Mouse (Mus musculus): ENCODE results near the gene Gbp6.
"Not testable (repeated sequence)": the region's sequence is repeated elsewhere in the genome, so short reads cannot be mapped to it uniquely, and the experiment has no call there.

The Gbp6 gene

DNA sequence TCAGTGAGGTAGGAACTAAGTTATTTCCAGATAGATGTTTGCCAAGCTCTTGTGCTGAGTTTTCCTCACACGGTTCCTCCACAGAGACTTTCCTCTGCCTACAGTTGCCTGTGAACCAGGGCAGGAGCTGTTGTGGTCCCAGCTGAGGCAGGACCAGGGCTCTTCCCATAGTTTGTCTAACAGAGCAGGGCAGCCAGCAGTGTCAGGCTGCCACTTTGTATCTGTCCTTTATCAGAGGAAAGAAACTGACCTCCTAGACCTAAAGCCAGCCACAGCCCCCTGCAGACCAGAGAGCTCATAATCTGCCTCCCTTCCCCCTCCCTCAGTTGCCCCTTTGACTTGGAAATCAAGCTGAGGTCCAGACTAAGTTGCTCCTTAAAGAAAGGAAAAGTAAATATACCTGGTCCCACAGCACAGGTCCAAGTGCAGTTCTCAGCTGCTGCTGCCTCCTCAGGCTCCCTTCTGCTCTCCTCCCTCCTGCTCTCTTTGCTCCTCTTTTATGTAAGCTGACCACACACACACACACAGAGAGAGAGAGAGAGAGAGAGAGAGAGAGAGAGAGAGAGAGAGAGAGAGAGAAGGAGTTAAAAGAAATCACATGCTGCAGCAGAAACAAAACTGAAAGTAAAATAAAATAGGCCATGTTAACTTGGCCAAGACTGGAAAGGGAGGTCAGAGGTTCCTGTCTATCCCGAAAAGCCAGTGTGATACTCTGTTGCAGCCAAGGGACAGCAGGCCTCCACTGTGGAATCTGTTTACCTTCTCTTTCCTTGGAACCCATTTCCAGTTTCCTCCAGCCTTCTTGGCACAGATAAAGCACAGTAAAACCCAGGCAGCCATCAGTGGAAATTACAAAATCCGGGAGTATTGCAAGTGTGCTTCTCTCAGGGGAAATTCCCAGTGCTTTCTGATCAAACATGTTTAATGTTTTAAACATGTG lies at the start of gene Gbp6, which contains the start of gene Gm43302:
Gene Gbp6, minus strand, starts transcription at position 473 of the 940 bp plus-strand sequence.
Gene Gm43302, minus strand, starts transcription at position 470 of the 940 bp plus-strand sequence.
- DNase-seq: peak; percentile 46

DNA sequence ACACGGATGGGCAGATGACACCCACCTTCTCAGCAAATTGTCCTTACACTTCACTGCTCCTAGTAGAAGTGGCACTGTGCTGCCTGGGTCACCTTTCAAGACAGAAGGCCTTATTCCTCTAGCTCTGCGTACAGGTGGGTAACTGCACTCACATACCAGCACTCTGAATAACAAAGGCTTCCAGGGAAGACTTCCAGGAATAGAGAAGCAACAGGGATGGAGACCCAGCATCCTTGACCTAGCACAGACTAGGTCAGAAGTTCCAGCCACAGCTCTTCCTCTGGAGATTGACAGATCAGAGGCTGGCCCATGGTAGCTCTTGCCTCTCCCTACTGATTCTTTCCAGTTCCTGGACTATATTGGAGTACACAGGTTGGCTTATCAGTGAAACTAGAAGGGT lies 47.8 kb upstream of the Gbp6 start:
- no peak for DNase-seq

DNA sequence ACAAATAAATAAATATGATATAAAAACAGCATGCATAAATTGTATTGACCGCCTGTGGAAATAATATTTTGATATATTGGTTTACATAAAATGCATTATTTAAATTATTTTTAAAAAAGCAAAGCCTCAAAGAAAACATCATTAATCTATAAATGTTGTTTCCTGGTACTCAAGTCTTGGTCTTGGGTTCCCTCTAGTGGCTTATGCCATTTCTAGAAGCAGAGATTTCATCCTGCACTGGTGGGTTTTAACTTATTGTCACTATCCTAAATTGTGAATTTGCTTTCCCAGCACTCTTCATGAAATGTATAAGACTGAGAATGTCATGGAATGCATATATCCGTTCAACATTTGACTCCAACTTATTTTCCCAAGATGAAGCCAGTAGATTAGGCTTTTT lies 29.0 kb upstream of the Gbp6 start:
- DNase-seq: peak; percentile 36

DNA sequence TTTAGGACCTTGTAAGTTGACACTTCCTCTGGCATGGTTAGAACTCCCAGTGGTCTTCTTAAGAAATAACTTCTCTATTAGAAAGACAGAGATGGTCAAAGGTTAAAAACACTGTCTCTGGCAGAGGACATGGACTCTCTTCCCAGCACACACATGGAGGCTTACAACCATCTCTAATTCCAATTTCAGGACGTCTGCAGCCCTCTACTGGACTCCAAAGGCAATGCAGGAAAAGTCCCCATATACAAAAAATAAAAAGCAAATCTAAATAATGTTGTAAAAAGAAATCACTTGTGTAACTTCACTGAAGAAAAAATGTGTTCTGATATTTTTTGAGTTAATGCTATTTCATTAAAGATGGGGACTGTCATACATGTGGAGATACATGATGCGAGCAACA lies 17.4 kb upstream of the Gbp6 start:
- DNase-seq: no peak

DNA sequence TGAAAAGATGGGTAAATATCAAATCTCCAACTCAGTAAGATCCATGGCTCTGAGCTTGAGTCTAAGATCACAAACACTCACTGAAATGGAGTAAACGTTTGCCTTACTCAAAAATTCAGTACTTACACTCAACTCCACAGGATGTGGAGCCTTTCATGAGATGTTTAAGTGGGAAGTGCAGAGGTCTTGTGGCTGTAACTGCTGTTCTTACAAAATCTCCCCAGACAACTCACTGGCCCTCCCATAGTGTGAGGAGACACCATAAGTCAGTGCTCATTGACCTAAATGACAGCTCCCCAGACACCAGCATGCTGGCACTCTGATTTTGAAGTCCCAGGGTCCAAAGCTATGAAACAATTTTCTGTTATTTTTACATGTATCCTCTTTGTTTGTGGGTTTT lies 15.7 kb upstream of the Gbp6 start:
- not testable (repeated sequence) for DNase-seq

DNA sequence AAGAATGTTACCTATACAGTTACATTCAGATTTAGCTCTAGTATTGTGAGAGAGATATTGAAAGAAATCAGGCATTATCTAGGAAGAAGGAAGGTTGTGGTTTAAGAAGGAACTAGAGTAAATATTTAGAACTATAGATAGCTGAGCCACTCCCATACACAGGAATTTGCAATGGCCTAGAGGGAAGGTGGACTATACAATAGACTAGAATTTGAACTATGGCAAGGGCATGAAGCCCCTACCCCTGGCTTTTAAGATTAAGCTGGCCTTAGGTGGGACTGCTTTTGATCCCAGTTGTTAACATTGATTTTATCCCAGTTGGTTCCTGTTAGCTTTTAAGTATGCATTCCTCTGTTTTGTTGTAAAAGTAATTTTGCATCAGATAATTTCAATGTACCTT lies 13.4 kb upstream of the Gbp6 start:
- DNase-seq: not testable (repeated sequence)

DNA sequence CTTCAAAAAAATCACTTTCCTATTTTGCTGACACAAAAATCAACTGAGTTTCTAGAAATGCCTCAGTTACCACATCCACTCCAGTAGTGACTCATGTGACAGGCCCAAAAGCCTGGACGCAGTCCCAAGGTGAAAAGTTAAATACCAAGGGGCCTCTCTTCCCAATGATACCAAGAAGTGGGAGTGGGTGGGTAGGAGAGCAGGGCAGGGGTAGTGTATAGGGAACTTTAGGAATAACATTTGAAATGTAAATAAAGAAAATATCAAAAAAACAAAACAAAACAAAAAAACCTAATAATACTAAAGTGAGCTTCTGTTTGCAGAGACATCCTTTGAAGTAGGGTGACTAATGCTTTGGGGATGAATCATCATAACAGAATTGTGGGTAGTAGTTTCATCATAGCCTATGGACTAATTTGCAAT lies 12.7 kb upstream of the Gbp6 start:
- no peak for DNase-seq

DNA sequence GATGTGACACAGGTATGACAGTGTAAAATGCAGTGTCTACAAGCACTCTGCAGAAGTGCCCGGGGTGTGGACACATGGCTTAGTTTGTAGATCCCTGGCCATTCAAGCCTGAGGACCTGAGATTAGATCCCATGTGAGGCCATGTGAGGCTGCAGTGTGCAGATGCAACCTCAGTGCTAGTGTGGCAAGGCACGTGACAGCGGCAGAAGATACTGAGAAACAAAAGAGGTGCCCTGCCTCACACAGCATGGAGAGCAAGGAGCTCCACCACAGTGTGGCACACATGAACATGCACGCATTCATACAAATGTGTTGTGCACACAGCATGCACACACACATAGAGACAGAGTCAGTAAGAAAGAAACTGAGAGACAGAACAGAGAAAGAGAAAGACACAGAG lies 12.2 kb upstream of the Gbp6 start:
- DNase-seq: not testable (repeated sequence)

DNA sequence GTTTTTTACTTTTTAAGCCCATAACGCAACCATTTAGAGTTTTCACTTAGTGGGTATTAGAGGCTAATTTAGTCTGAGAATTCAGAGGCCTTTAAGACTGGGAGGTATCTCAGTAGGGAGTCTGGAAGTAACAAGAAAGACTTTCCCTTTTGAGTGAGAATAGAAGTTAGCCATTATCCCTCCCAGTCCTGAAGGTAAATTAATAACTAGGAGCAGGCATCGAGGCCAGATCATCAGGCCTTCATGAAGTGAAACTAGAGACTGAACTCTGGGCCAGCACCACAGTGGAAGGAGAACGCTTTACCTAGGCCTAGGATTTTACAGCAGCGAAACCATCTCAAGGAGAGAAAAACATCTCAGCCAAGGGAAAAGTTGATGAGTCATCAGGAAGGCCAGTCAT lies 8.5 kb upstream of the Gbp6 start:
- DNase-seq: peak; percentile 78

DNA sequence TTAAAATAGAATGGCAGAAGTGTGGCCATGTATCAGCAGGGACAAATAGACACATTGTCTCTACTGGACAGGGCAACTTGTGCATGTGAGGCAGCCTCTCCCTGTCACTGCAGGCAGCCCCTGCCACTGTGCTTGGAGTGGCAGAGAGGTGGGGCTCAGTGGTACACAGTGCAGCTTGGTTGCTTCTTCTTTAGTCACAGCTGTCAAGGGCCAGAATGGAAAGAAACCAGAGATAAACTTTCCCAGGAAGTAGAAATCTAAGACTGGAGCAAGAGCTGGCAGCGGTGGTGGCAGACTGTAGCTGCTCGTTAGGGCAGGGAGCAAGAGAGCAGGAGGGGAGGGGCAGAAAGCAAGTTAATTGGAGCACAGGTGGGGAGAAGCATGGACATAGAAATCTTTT lies 8.0 kb upstream of the Gbp6 start:
- peak; percentile 57 for DNase-seq

DNA sequence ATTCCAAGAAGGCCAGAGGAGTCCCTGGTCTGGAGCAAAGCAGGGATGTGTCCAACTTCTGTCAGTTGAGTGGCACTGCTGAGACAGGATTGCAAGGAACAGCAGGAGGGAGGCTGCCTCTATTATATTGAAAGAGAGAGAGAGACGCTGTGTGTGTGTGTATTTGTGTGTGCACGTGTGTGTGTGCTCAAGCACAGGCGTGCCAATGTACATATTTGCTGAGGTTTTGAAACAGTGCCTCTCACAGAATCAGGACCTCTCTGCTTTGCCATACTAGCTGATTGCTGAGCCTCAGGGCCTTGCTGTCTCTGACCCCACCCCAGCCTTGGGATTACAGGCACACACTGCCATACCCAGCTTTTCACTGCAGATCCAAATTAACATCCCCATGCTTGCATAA lies 2.2 kb upstream of the Gbp6 start:
- DNase-seq: no peak

DNA sequence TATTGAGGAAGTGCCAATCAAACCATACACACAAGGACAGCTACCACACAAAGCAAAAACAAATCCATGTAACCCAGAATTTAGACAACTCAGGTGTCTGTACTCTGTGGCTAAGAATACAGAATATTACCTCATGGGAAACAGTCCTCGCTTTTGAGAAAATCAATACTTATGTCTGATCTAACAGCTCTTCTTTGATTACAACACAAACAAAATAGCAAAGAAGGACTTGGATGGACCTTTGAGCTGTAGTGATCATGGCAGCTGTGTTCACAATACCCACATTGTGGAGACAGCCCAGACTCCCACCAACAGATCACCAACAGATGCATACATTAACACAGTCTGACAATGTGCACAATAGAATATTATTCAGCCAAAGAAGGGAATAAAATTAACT lies 1.0 kb downstream of the Gbp6 start:
- DNase-seq: no peak

DNA sequence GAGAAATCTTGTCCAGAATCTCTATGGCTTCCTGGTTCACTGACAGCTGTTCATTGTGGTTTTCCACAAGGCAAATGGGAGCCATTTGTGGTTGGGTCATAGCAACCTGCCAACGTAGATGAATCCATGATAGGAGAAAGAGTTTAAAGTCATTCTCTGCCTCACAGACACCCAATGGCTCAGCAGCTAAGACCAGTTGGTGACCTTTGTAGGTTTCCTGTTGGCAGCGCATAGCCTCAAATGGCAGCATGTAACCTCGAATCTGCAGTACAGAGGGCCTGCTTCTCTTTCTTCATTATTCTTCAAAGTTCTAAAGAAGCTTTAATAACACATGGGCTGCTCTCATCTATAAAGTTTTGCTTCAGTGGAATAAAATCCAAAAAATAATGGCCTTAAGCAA lies 2.6 kb downstream of the Gbp6 start:
- not testable (repeated sequence) for DNase-seq

DNA sequence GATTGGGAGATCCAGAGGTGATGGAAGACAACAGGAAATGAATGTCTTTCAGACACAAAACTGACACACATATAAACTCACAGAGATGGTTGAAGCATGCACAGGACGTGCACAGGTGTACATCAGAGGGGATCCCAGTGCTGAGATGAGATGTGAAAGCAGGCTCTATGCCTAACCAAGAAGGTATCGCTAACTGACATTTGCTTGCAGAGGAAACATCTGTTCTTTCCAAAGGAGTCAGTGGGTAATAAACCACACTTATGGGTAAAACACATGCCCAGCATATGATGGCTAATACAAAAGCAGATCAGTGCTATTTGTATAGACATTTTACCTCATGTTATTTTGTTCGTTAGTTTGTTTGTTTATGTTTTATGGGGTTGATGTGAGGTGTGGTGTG lies 32.8 kb downstream of the Gbp6 start:
- DNase-seq: not testable (repeated sequence)

DNA sequence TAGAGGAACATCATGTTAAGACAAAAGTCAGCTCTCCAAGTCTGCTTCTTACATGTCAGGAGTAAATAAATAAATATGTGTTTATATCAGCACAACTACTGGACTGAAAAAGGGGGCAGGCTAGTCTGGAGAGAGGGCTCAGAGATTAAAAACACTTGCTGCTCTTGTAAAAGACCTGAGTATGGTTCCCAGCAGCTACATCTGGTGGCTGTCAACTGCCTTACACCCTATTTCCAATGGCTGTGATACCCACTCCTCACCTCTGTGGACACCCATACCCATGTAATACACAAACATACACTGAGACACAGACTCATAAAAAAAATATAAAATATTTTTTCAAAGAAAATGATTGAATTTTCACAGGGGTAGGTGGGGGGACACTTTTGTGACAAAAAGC lies 41.0 kb downstream of the Gbp6 start:
- no peak for DNase-seq

DNA sequence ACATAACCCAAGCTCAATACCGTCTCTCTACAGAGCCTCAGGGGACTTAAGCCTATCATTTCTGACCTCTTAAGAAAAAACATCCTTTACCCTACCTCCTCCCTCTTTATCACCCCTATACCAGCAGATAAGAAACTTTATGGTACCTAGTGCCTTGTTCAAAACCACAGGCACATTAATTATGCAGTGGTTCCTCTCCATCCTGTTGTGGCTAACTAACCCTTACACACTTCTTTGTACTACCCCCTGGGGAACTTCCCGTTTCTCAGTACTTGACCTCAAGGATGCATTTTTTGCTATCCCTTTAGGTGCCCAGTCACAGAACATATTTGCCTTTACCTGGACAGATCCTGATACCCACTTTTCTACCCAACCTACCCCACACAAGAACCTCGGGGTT lies 48.8 kb downstream of the Gbp6 start:
- DNase-seq: not testable (repeated sequence)

DNA sequence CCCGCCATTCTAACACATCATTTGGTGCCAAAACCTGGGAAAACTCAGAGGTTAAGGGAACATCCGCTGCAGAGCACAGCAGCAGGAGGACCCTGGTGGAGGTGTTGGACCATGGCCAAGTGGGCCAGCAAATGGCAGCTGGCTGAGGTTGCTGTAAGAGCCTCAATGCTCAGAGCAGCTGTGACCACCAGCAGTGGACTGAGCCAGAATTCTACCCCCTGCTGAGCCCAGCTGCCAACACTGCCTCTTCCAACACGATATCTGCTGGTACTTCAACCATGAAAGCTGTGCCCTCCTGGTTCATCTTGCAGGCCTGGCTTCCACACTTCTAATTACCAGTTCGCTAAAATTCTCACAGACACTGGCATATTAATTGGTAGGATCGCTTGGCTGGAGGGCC lies 52.5 kb downstream of the Gbp6 start:
- DNase-seq: not testable (repeated sequence)

DNA sequence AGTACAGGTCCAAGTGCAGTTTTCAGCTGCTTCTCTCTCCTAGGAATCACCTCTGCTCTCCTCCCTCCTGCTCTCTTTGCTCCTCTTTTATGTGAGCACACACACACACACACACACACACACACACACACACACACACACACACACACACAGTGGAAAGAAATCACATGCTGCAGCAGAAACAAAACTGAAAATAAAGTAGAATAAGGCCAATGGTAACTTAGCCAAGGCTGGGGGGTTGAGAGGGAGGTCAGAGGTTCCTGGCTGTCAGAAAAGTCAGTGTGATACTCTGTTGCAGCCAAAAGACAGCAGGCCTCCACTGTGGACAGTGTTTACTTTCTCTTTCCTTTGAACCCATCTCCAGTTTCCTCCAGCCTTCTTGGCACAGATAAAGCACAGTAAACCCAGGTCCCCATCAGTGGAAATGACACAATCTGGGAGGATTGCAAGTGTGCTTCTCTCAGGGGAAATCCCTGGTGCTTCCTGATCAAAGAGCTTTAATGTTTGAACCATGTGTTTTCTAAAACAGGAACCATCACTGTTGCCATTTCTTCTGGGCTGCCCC lies 53.9 kb downstream of the Gbp6 start, which contains the start of gene Gbp10:
Gene Gbp10, minus strand, starts transcription at position 51 of the 565 bp plus-strand sequence.
- DNase-seq: peak; percentile 37

DNA sequence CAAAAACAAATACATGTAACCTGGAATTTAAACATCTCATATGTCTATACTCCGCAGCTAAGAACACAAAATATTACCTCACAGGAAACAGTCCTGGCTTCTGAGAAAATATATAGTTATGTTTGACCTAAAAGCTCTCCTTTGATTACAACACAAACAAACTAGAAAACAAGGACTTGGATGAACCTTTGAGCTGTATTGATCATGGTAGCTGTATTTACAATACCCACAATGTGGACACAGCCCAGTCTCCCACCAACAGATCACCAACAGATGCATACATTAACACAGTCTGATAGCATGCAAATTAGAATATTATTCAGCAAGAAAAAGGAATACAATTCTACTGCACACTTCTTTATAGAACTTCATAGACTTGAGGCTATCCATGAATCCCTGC lies 55.1 kb downstream of the Gbp6 start:
- DNase-seq: not testable (repeated sequence)

DNA sequence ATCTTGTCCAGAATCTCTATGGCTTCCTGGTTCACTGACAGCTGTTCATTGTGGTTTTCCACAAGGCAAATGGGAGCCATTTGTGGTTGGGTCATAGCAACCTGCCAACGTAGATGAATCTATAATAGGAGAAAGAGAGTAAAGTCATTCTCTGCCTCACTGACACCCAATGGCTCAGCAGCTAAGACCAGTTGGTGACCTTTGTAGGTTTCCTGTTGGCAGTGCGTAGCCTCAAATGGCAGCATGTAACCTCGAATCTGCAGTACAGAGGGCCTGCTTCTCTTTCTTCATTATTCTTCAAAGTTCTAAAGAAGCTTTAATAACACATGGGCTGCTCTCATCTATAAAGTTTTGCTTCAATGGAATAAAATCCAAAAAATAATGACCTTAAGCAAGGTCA lies 57.5 kb downstream of the Gbp6 start:
- not testable (repeated sequence) for DNase-seq
